Mouse (Mus musculus): ENCODE measurements around the gene Cers3. TPM values are rescaled to one million over a fixed set of nuclear protein-coding genes. Genes with fewer than 3 reads are reported as not detected.

The Cers3 gene
- polyA plus RNA-seq, 1 experiment from 2014 or later = 0.37 TPM

GRCm38 (mm10) chr7:66871940-66872511 is 128.7 kb downstream of the Cers3 start:
- Histone ChIP-seq H3K9ac (replicated peaks) (no peak overlapping the region), H3K9me3 (replicated peaks) (no peaks in the 10 kb centered on the region), H3K27ac (replicated peaks) (no peak overlapping the region), H3K4me1 (peaks cover 28% of the 10 kb centered on the region), H3K4me2 (no peak overlapping the region), H3K36me3 (no peaks in the 10 kb centered on the region), H3K27me3 (replicated peaks) (no peaks in the 10 kb centered on the region), H3K4me3 (replicated peaks) (no peak overlapping the region)
- WGBS = 73% methylated on average over 14 of the region's 14 CpGs
- no peak for ATAC-seq (ENCODE audit: low FRiP score)

- Histone ChIP-seq H3K9me3 (replicated peaks) (no peaks in the 10 kb centered on the region), H3K27ac (replicated peaks) (no peak overlapping the region), H3K4me1 (peaks cover 16% of the 10 kb centered on the region), H3K4me2 (no peak overlapping the region), H3K27me3 (replicated peaks) (no peaks in the 10 kb centered on the region), H3K36me3 (no peaks in the 10 kb centered on the region), H3K9ac (replicated peaks) (no peak overlapping the region), H3K4me3 (replicated peaks) (no peak overlapping the region)
- ATAC-seq (ENCODE audit: low FRiP score) = no peak
- 79% methylated on average over 2 of the region's 2 CpGs for whole genome bisulfite sequencing
These were observed 129.9 kb downstream of the Cers3 start for GRCm38 (mm10) chr7:66873235-66873634.

Other genes with a start within 250 kb of the Cers3 start
- 12.9 and 15.6 TPM in 2 replicates for gene Asb7, start 53.9 kb upstream of the Cers3 start, polyA plus RNA-seq (2015; fragmentation: Nextera tagmentation; extraction: Ambion mirVana)
- 14.7 and 16.5 TPM in 2 replicates for gene Lins1, start 53.6 kb upstream of the Cers3 start, polyA plus RNA-seq (2015; fragmentation: Nextera tagmentation; extraction: Ambion mirVana)
- 5.9 and 7.1 TPM in 2 replicates for gene Adamts17, start 96.2 kb downstream of the Cers3 start, polyA plus RNA-seq (2015; fragmentation: Nextera tagmentation; extraction: Ambion mirVana)